Mouse (Mus musculus) urinary bladder, postnatal 14 days (tissue): ENCODE measurements around the gene Pim1.
"Not testable (repeated sequence)": the region's sequence is repeated elsewhere in the genome, so short reads cannot be mapped to it uniquely, and the experiment has no call there.

ENCODE experiments used
- DNase-seq: peaks from one replicate; pipeline ENCODE4 v3.0.0; 2021; ENCODE audit warnings: low spot score

Pim1 gene

GRCm38 (mm10) chr17:29494062-29494731 lies 3.6 kb downstream of the Pim1 start:
- no peak for DNase-seq

GRCm38 (mm10) chr17:29494732-29495076 lies 4.2 kb downstream of the Pim1 start:
- no peak for DNase-seq

- DNase-seq = no peak
Measured at GRCm38 (mm10) chr17:29496211-29497070, 5.9 kb downstream of the Pim1 start.

- DNase-seq = no peak
Measured at GRCm38 (mm10) chr17:29497071-29497354, 6.5 kb downstream of the Pim1 start.

GRCm38 (mm10) chr17:29497481-29497880 lies 6.9 kb downstream of the Pim1 start:
- not testable (repeated sequence) for DNase-seq

- DNase-seq = peak; percentile 18
Measured at GRCm38 (mm10) chr17:29498028-29498427, 7.5 kb downstream of the Pim1 start.

- DNase-seq = not testable (repeated sequence)
Measured at GRCm38 (mm10) chr17:29498952-29499351, 8.4 kb downstream of the Pim1 start.

- no peak for DNase-seq
Measured at GRCm38 (mm10) chr17:29499511-29499910, 9.0 kb downstream of the Pim1 start.

- no peak for DNase-seq
Measured at GRCm38 (mm10) chr17:29500243-29500740, 9.7 kb downstream of the Pim1 start.

GRCm38 (mm10) chr17:29500802-29501469 lies 10.4 kb downstream of the Pim1 start:
- DNase-seq = no peak

- no peak for DNase-seq
Measured at GRCm38 (mm10) chr17:29502005-29502668, 11.6 kb downstream of the Pim1 start.

- no peak for DNase-seq
Measured at GRCm38 (mm10) chr17:29502669-29503665, 12.4 kb downstream of the Pim1 start.

- DNase-seq = no peak
Measured at GRCm38 (mm10) chr17:29503700-29504099, 13.1 kb downstream of the Pim1 start.

GRCm38 (mm10) chr17:29508927-29509608 lies 18.5 kb downstream of the Pim1 start:
- DNase-seq = no peak

- DNase-seq = no peak
Measured at GRCm38 (mm10) chr17:29510691-29511090, 20.1 kb downstream of the Pim1 start.

- peak; percentile 70 for DNase-seq
Measured at GRCm38 (mm10) chr17:29513044-29513730, 22.6 kb downstream of the Pim1 start.

GRCm38 (mm10) chr17:29514435-29514834 lies 23.9 kb downstream of the Pim1 start:
- peak; percentile 82 for DNase-seq

- not testable (repeated sequence) for DNase-seq
Measured at GRCm38 (mm10) chr17:29518665-29519064, 28.1 kb downstream of the Pim1 start.

GRCm38 (mm10) chr17:29519731-29520130 lies 29.2 kb downstream of the Pim1 start:
- no peak for DNase-seq

- no peak for DNase-seq
Measured at GRCm38 (mm10) chr17:29525613-29526012, 35.1 kb downstream of the Pim1 start.
